ENCODE assay signal across 8 mouse cellular contexts in the genomic region with DNA sequence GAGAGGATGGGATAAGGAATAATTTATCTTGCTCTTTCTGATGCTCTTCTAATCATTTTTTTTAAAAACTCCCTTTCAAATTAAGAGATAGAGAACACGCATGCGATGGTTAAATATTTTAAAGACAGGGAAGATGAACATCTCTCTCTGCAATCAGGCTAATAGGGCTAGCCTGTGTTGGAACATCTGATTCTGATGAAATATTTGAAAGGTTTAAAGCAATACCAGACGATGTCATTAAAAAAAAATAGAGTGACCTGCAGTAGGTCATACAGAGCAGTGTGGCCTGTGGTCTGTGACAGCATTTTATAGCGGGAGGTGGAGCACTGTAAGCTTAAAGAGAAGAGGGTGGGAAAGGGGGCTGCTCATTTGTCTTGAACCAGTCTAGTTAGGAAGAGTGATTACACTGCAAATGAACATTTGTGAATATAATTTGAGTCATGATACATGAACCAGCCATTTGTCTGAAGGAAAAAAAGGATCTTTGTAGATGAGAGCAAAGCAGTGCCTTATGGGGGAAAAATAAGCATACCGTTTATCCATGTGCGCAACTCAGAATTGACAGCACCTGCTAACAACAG. TPM values are rescaled to one million over a fixed set of nuclear protein-coding genes. Genes with fewer than 3 reads are reported as not detected.
DNase-seq lines count a peak whose midpoint lies in the region; ATAC-seq and TF ChIP-seq lines count a peak whose summit lies in the region.

No protein-coding gene starts in this region.

- H3ac ChIP-seq in myocyte (ENCODE audit: control insufficient read depth, insufficient read length) = peak overlapping the region; percentile 71

- H3K27ac ChIP-seq in kidney, embryonic 15.5 days = peak overlapping the region; percentile 96
- peak overlapping the region; percentile 95 for H3K27ac ChIP-seq in embryonic facial prominence, embryonic 12.5 days
- no peak overlapping the region for H3K27ac ChIP-seq in intestine, embryonic 15.5 days

- 22% methylated on average over 6 of the region's 6 CpGs for WGBS in kidney, embryonic 15.5 days
- WGBS in embryonic facial prominence, embryonic 12.5 days = 28% methylated on average over 6 of the region's 6 CpGs
- 38% methylated on average over 6 of the region's 6 CpGs for WGBS in intestine, embryonic 15.5 days

- H3K79me2 ChIP-seq in myocyte (ENCODE audit: control insufficient read depth, insufficient read depth) = peaks cover 53% of the 10 kb centered on the region

- DNase-seq in kidney, adult 18-20 months = no peak
- DNase-seq in thymus, postnatal 14 days = no peak
- DNase-seq in cerebellum, postnatal 25 days = no peak
- no peak for DNase-seq in kidney, adult 9 months

- ATAC-seq in kidney, embryonic 15.5 days (replicated peaks; ENCODE audit: low FRiP score) = no peak
- ATAC-seq in embryonic facial prominence, embryonic 12.5 days (ENCODE audit: insufficient number of reproducible peaks, insufficient read depth, low FRiP score, low TSS enrichment) = no peak
- ATAC-seq in intestine, embryonic 15.5 days = no peak

- H3K4me2 ChIP-seq in kidney, embryonic 15.5 days = peak overlapping the region; percentile 79
- H3K4me2 ChIP-seq in embryonic facial prominence, embryonic 12.5 days (replicated peaks) = peak overlapping the region; percentile 69
- peak overlapping the region; percentile 98 for H3K4me2 ChIP-seq in intestine, embryonic 15.5 days (replicated peaks)
- H3K4me2 ChIP-seq in myocyte (ENCODE audit: low read depth) = peak overlapping the region; percentile 92

- H3K27me3 ChIP-seq in kidney, embryonic 15.5 days = no peaks in the 10 kb centered on the region
- H3K27me3 ChIP-seq in embryonic facial prominence, embryonic 12.5 days = no peaks in the 10 kb centered on the region
- no peaks in the 10 kb centered on the region for H3K27me3 ChIP-seq in intestine, embryonic 15.5 days (replicated peaks)
- no peaks in the 10 kb centered on the region for H3K27me3 ChIP-seq in myocyte (ENCODE audit: control insufficient read depth, insufficient read depth, insufficient read length)

- peak overlapping the region; percentile 90 for H3K9ac ChIP-seq in kidney, embryonic 15.5 days
- peak overlapping the region; percentile 94 for H3K9ac ChIP-seq in embryonic facial prominence, embryonic 12.5 days
- peak overlapping the region; percentile 85; the same call in 1 of the 2 replicates for H3K9ac ChIP-seq in intestine, embryonic 15.5 days

- peaks cover 54% of the 10 kb centered on the region for H3K4me1 ChIP-seq in kidney, embryonic 15.5 days
- peaks cover 41% of the 10 kb centered on the region for H3K4me1 ChIP-seq in embryonic facial prominence, embryonic 12.5 days
- peaks cover 13% of the 10 kb centered on the region for H3K4me1 ChIP-seq in intestine, embryonic 15.5 days (replicated peaks)

- H3K4me3 ChIP-seq in kidney, embryonic 15.5 days (replicated peaks) = peak overlapping the region; percentile 89
- H3K4me3 ChIP-seq in embryonic facial prominence, embryonic 12.5 days = peak overlapping the region; percentile 86
- peak overlapping the region; percentile 80 for H3K4me3 ChIP-seq in intestine, embryonic 15.5 days (replicated peaks)
- peak overlapping the region; percentile 98 for H3K4me3 ChIP-seq in myocyte

- 0 out of 2 replicates have a peak, but pooled peaks cover 4% of the 10 kb centered on the region for H3K9me3 ChIP-seq in kidney, embryonic 15.5 days (replicated peaks)
- H3K9me3 ChIP-seq in embryonic facial prominence, embryonic 12.5 days = no peaks in the 10 kb centered on the region
- no peaks in the 10 kb centered on the region for H3K9me3 ChIP-seq in intestine, embryonic 15.5 days

- TF ChIP-seq POLR2A in myocyte (IDR thresholded peaks at IDR 0.05; ENCODE audit: insufficient read length, low read depth) = no peak

- peaks cover 8% of the 10 kb centered on the region; the same call in 1 of the 2 replicates for H3K36me3 ChIP-seq in kidney, embryonic 15.5 days
- H3K36me3 ChIP-seq in embryonic facial prominence, embryonic 12.5 days = no peaks in the 10 kb centered on the region
- H3K36me3 ChIP-seq in intestine, embryonic 15.5 days = no peaks in the 10 kb centered on the region
- no peaks in the 10 kb centered on the region for H3K36me3 ChIP-seq in myocyte (ENCODE audit: control insufficient read depth, insufficient read depth)

TF ChIP-seq in myocyte, 11 proteins besides CTCF, POLR2A, EP300 and RAD21:
- TF ChIP-seq TCF3 (IDR thresholded peaks at IDR 0.05; ENCODE audit: insufficient read length, low read depth) = no peak
- TF ChIP-seq CEBPB (IDR thresholded peaks at IDR 0.05; ENCODE audit: insufficient read depth, poor library complexity, severe bottlenecking) = peak; percentile 91
- TF ChIP-seq MAX (IDR thresholded peaks at IDR 0.05; ENCODE audit: low read depth) = no peak

RNA-seq across cellular contexts. Expression of a gene that starts 1.1 kb away (rescaled TPM):
- 87.7 and 89.1 TPM in 2 replicates for polyA plus RNA-seq in kidney, embryonic 15.5 days (2015; fragmentation: Nextera tagmentation; extraction: Ambion mirVana)
- polyA plus RNA-seq in embryonic facial prominence, embryonic 12.5 days (2016; fragmentation: Nextera tagmentation; extraction: Ambion mirVana) = 67.6 and 69.4 TPM in 2 replicates
- polyA plus RNA-seq in intestine, embryonic 15.5 days (2015; fragmentation: Nextera tagmentation; extraction: Ambion mirVana) = 19.4 and 19.8 TPM in 2 replicates
- polyA plus RNA-seq in myocyte (2012; fragmentation: generic; extraction: Trizol) = 35.7 TPM
